Comparison of ENCODE assay signal across 23 mouse cellular contexts in genomic region chr17:57350212-57350611, GRCm38 (mm10).
"Had no signal": no experiment of that assay in that cellular context is flagged by ENCODE, and none has a peak within 500 bp of the region (broad histone marks: within the 10 kb centered on the region; RNA-seq: fewer than 3 reads in every experiment).

No protein-coding gene starts in this region.

- H3K36me3 ChIP-seq: heart, embryonic 10.5 days; heart, embryonic 12.5 days; hindbrain, embryonic 13.5 days; hindbrain, embryonic 15.5 days; kidney, embryonic 15.5 days; limb, embryonic 10.5 days; limb, embryonic 12.5 days had no signal

- H3K9me3 ChIP-seq: heart, embryonic 10.5 days; heart, embryonic 12.5 days; hindbrain, embryonic 13.5 days; hindbrain, embryonic 15.5 days; kidney, embryonic 15.5 days; limb, embryonic 10.5 days; limb, embryonic 12.5 days had no signal

- DNase-seq: forebrain, postnatal 0 days; gastrocnemius, postnatal 14 days; gastrocnemius, postnatal 36 days; heart, adult 18-20 months; heart, postnatal 10 days; kidney, adult 11 months; kidney, adult 2 months; kidney, adult 9 months; kidney, postnatal 14 days; kidney, postnatal 36 days; layer of hippocampus, adult 9-11 months; layer of hippocampus, postnatal 36 days; liver had no signal

- H3K4me3 ChIP-seq: heart, embryonic 10.5 days; heart, embryonic 12.5 days; hindbrain, embryonic 13.5 days; hindbrain, embryonic 15.5 days; kidney, embryonic 15.5 days; limb, embryonic 10.5 days; limb, embryonic 12.5 days had no signal

- ATAC-seq: forebrain, postnatal 0 days; hindbrain, postnatal 0 days; intestine, embryonic 16.5 days had no signal

- H3K27me3 ChIP-seq: heart, embryonic 12.5 days; hindbrain, embryonic 13.5 days; hindbrain, embryonic 15.5 days; kidney, embryonic 15.5 days; limb, embryonic 12.5 days had no signal

- H3K4me2 ChIP-seq: heart, embryonic 12.5 days; hindbrain, embryonic 13.5 days; hindbrain, embryonic 15.5 days; kidney, embryonic 15.5 days; limb, embryonic 12.5 days had no signal

- H3K4me1 ChIP-seq: heart, embryonic 10.5 days; heart, embryonic 12.5 days; hindbrain, embryonic 13.5 days; hindbrain, embryonic 15.5 days; kidney, embryonic 15.5 days; limb, embryonic 10.5 days; limb, embryonic 12.5 days had no signal

- H3K9ac ChIP-seq: forebrain, postnatal 0 days; heart, embryonic 12.5 days; hindbrain, embryonic 13.5 days; hindbrain, embryonic 15.5 days; kidney, embryonic 15.5 days; limb, embryonic 12.5 days had no signal

- H3K27ac ChIP-seq: heart, embryonic 10.5 days; hindbrain, embryonic 13.5 days; hindbrain, embryonic 15.5 days; hindbrain, postnatal 0 days; kidney, embryonic 15.5 days; kidney, postnatal 0 days; limb, embryonic 10.5 days; limb, embryonic 12.5 days had no signal
